Mouse (Mus musculus): ENCODE results near the gene Daxx.
"Not testable (repeated sequence)": the region's sequence is repeated elsewhere in the genome, so short reads cannot be mapped to it uniquely, and the experiment has no call there.

Daxx gene

DNA sequence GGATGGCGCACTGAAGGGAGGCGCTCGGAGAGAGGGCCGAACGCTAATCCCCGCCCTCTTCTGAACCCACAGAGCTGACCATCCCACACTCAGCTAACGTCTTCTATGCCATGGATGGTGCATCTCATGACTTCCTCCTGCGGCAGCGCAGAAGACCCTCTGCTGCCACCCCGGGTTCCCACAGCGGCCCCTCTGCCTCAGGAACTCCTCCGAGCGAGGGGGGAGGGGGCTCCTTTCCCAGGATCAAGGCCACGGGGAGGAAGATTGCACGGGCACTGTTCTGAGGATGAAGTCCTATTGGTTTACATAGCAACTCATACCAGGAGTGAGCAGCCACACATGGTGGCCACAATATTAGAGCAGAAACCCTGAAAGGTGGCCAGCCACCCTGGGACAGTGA lies 27.8 kb downstream of the Daxx start:
- H3K27me3 ChIP-seq (ENCODE audit: control insufficient read depth, insufficient read depth, low read length, poor library complexity, severe bottlenecking): no peaks in the 10 kb centered on the region
- no peak for DNase-seq (ENCODE audit: low read depth, low spot score)

DNA sequence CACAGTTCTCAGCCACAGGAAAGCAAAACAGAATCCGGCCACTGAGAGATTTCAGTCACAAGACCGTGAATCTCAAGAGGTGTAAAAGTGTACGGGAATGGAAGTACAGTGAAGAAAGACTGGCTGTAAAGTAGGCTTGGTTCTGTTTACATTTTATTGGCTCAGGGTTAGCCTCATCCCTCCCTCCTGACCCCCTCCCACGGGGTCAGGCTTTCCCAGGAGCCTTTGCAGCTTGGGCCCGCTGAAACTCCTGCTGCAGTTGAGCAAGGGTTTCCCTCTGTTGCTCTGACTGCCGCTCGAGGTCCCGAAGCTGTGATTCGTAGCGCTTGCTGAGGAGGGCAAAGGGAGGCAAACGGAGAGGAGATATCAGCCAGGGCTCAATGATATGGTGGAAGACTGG lies 29.6 kb downstream of the Daxx start:
- peaks cover 14% of the 10 kb centered on the region for H3K36me3 ChIP-seq (ENCODE audit: control insufficient read depth, insufficient read depth, low read length, poor library complexity, severe bottlenecking)
- DNase-seq (ENCODE audit: low read depth, low spot score): no peak

More for the DNA sequence above, 27.8 kb downstream of the Daxx start:
- H3K36me3 ChIP-seq (ENCODE audit: control insufficient read depth, insufficient read depth, low read length, poor library complexity, severe bottlenecking): peaks cover 12% of the 10 kb centered on the region

DNA sequence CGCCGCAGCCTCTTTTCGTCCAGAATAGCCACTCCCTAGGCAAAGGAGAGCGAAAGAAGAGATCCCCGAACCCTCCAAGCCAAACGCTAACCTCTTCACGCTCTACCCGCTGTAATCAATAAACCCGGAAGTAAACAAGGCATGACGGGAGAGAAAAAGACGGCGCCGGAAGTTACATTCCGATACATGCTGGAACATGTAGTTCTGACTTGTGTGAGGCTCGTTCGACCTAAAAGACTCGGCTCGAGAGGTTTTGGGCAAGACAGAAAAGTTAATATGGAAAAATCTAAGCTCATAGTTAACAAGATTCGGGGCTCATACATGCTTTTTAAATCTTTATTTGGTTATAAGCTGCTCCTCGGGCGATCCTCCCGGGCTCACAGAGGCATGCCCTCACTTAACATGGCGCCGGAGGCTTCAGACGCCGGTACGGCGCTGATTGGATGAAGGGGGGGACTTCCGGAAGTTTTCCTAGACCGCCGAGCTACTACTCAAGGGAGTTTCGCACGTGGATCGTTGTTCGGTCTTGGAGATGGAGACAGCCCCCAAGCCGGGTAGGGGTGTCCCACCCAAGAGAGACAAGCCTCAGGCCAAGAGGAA lies 31.1 kb downstream of the Daxx start, which contains the start of the genes Pfdn6 and Wdr46:
Pfdn6 (minus strand) TSS at position 138 of the 600 bp plus-strand sequence.
Wdr46 (plus strand) TSS at position 455 of the 600 bp plus-strand sequence.
- H3K36me3 ChIP-seq (ENCODE audit: control insufficient read depth, insufficient read depth, low read length, poor library complexity, severe bottlenecking): peaks cover 13% of the 10 kb centered on the region

More for the DNA sequence above, 29.6 kb downstream of the Daxx start:
- no peaks in the 10 kb centered on the region for H3K27me3 ChIP-seq (ENCODE audit: control insufficient read depth, insufficient read depth, low read length, poor library complexity, severe bottlenecking)

DNA sequence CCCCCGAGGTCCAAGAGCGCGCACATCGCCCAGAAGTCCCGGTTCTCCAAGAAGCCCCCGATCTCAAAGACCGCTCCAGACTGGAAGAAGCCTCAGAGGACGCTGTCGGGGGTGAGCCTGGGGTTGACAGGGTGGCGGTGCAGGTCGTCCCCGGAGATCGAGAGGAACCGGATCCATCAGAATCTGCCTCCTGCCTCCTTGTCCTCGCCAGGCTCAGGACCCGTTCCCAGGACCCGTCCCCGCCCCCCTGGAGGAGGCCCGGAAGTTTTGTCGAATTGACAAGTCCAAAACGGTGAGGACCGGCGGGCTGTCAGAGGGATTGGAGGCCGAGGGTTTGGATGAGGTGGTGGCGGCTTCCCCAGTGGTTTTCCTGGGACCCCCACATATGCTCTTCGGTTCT lies 31.8 kb downstream of the Daxx start:
- H3K36me3 ChIP-seq (ENCODE audit: control insufficient read depth, insufficient read depth, low read length, poor library complexity, severe bottlenecking): peaks cover 8% of the 10 kb centered on the region
- DNase-seq (ENCODE audit: low read depth, low spot score): no peak

More for the DNA sequence above, 31.1 kb downstream of the Daxx start, which contains the start of the genes Pfdn6 and Wdr46:
- no peaks in the 10 kb centered on the region for H3K27me3 ChIP-seq (ENCODE audit: control insufficient read depth, insufficient read depth, low read length, poor library complexity, severe bottlenecking)
- DNase-seq (ENCODE audit: low read depth, low spot score): peak; percentile 90

DNA sequence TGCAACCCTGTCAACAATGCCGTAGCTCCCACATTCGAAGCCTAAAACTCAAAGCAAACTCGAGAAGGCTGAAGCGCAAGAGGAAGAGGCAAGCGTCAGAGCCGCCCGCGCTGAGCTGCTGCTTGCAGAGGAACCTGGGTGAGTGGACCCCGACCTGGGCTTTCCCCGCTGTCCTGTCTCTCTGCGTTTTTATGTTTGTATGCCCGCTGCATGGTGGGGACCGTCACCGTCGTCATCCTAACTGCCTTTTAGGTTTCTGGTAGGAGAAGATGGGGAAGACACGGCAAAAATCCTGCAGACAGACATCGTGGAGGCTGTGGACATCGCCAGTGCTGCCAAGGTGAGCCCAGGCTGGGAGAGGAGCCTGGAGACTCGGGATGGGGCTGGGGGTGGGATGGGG lies 32.2 kb downstream of the Daxx start:
- peaks cover 7% of the 10 kb centered on the region for H3K36me3 ChIP-seq (ENCODE audit: control insufficient read depth, insufficient read depth, low read length, poor library complexity, severe bottlenecking)
- DNase-seq (ENCODE audit: low read depth, low spot score): no peak
- no peaks in the 10 kb centered on the region for H3K27me3 ChIP-seq (ENCODE audit: control insufficient read depth, insufficient read depth, low read length, poor library complexity, severe bottlenecking)

More for the DNA sequence above, 31.8 kb downstream of the Daxx start:
- no peaks in the 10 kb centered on the region for H3K27me3 ChIP-seq (ENCODE audit: control insufficient read depth, insufficient read depth, low read length, poor library complexity, severe bottlenecking)

DNA sequence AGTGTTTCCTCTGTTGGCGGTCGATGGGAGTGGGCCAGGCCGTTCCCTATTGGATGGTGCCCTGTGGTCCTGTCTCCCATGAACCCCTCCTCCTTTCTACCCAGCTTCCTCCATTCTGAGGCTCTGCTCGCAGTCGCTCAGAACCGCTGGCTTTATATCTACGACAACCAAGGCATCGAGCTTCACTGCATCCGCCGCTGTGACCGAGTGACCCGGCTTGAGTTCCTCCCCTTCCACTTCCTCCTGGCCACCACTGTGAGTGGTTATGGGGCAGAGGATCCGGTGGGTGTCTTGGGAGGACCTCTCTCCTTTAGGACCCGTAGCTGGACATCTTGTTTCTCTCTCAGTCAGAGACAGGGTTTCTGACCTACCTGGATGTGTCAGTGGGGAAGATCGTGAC lies 34.2 kb downstream of the Daxx start:
- peaks cover 2% of the 10 kb centered on the region for H3K36me3 ChIP-seq (ENCODE audit: control insufficient read depth, insufficient read depth, low read length, poor library complexity, severe bottlenecking)
- H3K27me3 ChIP-seq (ENCODE audit: control insufficient read depth, insufficient read depth, low read length, poor library complexity, severe bottlenecking): no peaks in the 10 kb centered on the region
- no peak for DNase-seq (ENCODE audit: low read depth, low spot score)

DNA sequence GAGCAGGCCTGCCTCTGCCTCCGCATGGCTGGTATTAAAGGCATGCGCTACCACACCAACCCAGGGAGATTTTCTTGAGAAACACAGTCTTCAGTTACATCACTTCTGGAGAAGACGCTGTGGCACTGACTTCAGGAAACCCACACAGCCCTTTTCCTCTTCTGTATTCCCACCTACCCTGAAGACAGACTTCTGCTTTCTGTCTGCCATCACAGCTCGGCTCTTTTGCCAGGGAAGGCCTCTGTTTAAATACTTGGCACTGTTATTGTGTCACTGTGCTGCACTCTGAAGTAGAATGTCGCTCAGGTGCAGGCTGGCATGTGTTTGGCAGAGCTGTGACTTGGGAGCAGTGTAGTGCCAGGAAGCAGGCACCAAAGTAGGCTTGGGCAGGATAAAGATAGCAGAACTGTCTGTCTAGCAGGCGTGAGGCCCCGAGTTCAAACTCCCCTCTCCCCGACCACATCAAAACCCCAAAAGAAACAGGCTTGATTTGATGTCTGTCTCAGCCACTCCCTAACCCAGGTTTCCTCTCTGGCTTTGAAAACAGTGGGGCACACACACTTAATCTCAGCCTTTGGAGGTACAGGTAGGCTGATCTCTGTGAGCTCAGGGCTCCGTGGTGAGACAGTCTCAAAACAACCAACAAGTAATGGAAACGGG lies 38.3 kb downstream of the Daxx start:
- Histone ChIP-seq H3K27me3 (ENCODE audit: control insufficient read depth, insufficient read depth, low read length, poor library complexity, severe bottlenecking) (no peaks in the 10 kb centered on the region), H3K36me3 (ENCODE audit: control insufficient read depth, insufficient read depth, low read length, poor library complexity, severe bottlenecking) (peaks cover 6% of the 10 kb centered on the region)
- no peak for DNase-seq (ENCODE audit: low read depth, low spot score)

DNA sequence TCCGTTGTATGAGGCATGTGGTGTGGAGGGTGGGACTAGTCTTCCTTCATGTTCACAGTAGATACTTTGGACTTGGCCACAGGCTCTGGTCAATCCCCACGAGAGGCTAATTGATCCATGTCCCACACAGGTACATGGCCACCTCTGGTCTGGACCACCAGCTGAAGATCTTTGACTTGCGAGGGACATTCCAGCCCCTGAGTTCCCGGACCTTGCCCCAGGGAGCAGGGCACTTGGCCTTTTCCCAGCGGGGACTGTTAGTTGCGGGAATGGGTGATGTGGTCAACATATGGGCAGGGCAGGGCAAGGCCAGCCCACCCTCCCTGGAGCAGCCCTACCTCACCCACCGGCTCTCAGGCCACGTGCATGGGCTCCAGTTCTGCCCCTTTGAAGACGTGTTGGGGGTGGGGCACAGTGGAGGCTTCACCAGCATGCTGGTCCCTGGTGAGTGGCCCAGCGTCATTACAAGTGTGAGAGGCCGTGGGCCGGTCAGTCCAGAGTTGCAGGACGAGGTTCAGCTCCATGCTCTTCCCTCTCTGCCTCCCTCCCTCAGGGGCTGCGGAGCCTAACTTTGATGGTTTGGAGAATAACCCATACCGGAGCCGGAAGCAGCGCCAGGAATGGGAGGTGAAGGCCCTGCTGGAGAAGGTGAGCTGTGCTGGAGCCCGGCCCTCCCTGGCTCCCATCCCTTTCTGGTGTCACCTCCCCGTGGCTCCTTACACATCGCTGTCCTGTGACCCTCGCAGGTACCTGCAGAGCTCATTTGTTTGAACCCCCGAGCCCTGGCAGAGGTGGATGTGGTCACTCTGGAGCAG lies 39.1 kb downstream of the Daxx start:
- no peak for DNase-seq (ENCODE audit: low read depth, low spot score)
- no peaks in the 10 kb centered on the region for H3K27me3 ChIP-seq (ENCODE audit: control insufficient read depth, insufficient read depth, low read length, poor library complexity, severe bottlenecking)
- peaks cover 6% of the 10 kb centered on the region for H3K36me3 ChIP-seq (ENCODE audit: control insufficient read depth, insufficient read depth, low read length, poor library complexity, severe bottlenecking)

DNA sequence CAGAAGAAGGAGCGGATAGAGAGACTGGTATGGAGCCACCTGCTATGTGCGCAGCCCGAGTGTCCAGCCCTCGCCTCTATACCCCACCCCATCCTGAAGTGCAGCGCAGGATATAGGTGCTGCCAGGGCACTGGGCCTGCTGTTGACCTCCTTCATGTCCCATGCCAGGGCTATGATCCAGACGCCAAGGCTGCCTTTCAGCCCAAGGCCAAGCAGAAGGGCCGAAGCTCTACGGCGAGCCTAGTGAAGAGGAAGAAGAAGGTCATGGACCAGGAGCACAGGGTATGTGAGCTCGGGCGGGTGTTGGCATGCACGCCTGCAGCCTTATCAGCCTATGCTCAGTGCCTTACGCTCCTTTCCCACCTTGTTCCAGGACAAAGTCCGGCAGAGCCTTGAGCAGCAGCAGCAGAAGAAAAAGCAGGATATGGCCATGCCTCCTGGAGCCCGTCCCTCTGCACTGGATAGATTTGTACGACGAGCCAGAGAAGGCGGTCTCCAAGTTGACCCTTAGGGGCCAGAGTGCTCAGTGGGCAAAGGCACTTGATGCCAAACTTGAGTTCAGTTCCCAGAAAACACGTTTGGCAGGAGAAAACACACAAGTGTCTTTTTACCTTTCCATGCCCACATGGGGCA lies 39.8 kb downstream of the Daxx start:
- Histone ChIP-seq H3K27me3 (ENCODE audit: control insufficient read depth, insufficient read depth, low read length, poor library complexity, severe bottlenecking) (no peaks in the 10 kb centered on the region), H3K36me3 (ENCODE audit: control insufficient read depth, insufficient read depth, low read length, poor library complexity, severe bottlenecking) (peaks cover 6% of the 10 kb centered on the region; the same call in 1 of the 2 replicates)
- DNase-seq (ENCODE audit: low read depth, low spot score): no peak

DNA sequence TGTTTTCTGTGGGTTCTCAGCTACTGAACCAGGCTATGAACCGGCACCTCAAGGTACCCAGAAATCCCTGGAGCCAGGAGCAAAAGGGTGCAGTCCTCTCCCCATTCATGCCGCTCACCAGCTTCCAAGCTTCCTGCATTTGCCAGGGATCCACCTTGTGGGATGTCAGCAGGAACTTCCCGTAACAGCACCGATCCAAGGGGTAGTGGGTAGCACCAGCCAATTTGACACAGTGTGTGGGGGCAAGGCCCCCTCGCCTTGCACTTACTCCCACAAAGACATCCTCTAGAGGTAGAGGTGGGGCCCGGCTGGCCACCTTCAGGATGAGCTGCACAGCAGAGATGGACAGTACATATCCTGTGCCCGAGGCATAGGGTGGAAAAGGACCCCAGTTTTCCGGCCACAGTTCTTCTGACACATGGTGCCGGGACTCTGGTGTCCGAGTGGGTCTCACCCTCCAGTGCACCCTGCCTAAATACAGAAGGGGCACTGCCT lies 41.0 kb downstream of the Daxx start:
- H3K36me3 ChIP-seq (ENCODE audit: control insufficient read depth, insufficient read depth, low read length, poor library complexity, severe bottlenecking): peaks cover 6% of the 10 kb centered on the region; the same call in 1 of the 2 replicates
- H3K27me3 ChIP-seq (ENCODE audit: control insufficient read depth, insufficient read depth, low read length, poor library complexity, severe bottlenecking): no peaks in the 10 kb centered on the region
- DNase-seq (ENCODE audit: low read depth, low spot score): no peak

DNA sequence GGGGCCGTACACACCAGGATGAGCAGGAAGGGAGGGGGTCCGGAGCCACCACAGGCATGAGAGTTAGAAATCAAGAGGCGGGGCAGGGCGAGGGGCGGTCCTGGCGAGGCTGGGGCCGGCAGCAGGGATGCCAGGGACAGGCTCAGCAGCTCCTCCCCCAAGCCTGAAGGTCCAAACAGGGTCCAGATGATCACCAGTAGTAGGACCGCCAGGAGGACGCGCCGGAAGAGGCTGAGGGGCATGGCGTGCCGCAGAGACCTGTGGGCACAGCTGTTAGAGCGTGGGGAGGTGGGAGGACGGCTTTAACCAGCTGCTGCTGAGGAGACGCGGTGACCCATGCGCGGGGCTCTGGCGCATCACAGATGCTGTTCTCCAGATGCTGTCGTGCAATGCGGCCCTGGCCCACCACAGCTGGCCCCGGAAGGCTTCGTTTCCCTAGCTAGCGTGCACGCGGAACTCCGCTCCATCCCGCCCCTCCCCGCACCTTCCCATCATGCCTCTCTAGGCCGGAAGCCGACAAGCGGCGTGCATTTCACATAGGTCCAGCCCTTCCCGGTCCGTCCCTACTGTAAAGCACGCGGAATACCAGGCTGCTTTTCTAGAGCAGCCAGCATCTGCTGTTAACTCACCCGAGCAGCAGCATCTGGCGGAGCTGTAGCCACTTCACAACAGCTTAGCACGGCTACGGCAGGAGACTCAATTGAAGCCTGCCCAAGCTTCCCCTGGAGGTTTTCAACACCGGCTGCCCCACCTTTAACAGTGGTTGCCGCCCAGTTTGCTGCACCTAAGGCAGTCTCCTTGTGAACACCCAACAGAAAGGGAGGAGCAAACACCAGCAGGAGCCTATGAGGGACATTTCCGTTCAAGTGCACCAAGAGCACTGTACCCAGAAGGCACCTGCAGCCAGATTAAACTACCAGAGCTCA lies 42.1 kb downstream of the Daxx start, which contains the start of gene B3galt4:
B3galt4 (minus strand) TSS at position 468 of the 926 bp plus-strand sequence.
- H3K36me3 ChIP-seq (ENCODE audit: control insufficient read depth, insufficient read depth, low read length, poor library complexity, severe bottlenecking): peaks cover 6% of the 10 kb centered on the region; the same call in 1 of the 2 replicates
- DNase-seq (ENCODE audit: low read depth, low spot score): peak; percentile 76
- H3K27me3 ChIP-seq (ENCODE audit: control insufficient read depth, insufficient read depth, low read length, poor library complexity, severe bottlenecking): no peaks in the 10 kb centered on the region

DNA sequence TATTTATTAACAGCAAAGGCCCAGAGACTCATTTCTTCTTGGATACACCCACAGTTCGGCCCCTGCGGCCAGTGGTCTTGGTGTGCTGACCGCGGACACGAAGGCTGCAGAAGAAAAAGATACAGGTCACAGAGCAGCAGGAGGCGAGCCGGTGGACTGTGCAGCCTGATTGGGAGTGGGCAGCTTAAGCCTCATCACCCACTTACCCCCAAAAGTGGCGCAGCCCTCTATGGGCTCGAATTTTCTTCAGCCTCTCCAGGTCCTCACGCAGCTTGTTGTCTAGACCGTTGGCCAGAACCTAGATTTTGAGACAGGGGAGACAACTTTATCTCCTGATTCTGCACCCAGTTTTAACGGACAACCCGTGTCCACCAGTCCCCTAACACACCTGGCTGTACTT lies 42.8 kb downstream of the Daxx start:
- not testable (repeated sequence) for H3K36me3 ChIP-seq (ENCODE audit: control insufficient read depth, insufficient read depth, low read length, poor library complexity, severe bottlenecking); DNase-seq (ENCODE audit: low read depth, low spot score); H3K27me3 ChIP-seq (ENCODE audit: control insufficient read depth, insufficient read depth, low read length, poor library complexity, severe bottlenecking)

DNA sequence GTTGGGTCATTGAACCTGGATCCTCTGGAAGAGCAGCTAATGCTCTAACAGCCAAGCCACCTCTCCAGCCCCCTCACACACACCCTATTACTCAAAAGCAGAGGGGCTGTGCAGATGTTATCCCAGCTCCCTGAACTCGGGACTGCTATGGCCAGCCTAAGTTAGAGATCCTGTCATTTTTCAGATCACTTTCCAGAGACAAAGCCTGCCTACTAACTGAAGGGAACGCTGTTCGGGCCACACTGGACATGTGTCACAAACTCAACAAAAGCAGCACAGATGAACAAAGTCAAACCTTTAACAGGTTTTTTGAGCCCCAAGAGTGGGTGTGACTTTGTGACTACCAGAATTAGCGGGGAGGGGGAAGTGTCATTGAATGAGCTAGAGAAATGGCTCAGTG lies 43.7 kb downstream of the Daxx start:
- no peak for DNase-seq (ENCODE audit: low read depth, low spot score)
- Histone ChIP-seq H3K36me3 (ENCODE audit: control insufficient read depth, insufficient read depth, low read length, poor library complexity, severe bottlenecking) (peaks cover 7% of the 10 kb centered on the region), H3K27me3 (ENCODE audit: control insufficient read depth, insufficient read depth, low read length, poor library complexity, severe bottlenecking) (no peaks in the 10 kb centered on the region)
